Mouse (Mus musculus): ENCODE data around the gene Obox8.

The Obox8 gene

GRCm38 (mm10) chr7:14333457-14333856 lies at the start of gene Obox8:
TSS of gene Obox8 (minus strand) at chr7:14333557.
- DNase-seq: no peak

GRCm38 (mm10) chr7:14317209-14317608 lies 16.1 kb downstream of the Obox8 start:
- no peak for DNase-seq

DNA sequence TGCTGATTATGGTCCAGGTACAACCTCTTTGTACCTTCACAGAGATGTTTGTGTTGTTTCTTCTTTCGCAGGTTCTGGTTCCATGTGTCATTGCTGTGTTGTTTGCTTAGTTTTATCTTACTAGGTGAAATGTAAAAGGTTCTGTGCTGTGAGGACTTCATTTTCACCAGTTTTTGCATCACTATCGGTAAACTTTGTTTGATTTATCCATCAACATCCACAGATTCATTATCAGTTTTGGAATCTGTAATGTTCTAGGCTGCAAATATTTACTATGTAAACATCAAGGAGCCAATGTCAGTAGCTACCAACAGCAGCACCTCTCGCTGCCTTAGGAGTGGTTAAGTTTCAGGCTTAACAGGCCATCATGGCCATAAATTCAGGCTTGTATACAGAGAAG lies 24.7 kb downstream of the Obox8 start:
- no peak for DNase-seq

DNA sequence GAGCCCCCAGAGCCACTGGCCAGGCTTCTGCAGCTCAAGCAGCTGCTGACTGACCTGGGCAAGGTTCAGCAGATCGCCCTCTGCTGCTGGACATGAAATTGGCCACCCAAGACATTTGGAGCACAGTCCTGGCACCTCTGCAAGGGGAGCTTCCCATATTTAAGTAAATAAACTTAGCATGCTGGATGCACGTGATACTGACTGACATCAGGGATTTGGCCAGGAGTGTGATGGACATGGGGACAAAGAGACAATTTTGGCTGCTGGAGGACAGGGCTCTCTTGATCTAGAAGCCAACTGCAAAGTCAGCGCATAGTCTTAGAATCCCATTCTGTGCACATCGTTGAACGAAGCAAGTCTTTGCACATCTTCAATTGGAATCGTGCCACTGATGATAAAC lies 25.8 kb downstream of the Obox8 start:
- DNase-seq: no peak

Measured in heart, adult 11 months (tissue).